Mouse (Mus musculus): ENCODE measurements around the gene Olfr1170. TPM values are rescaled to one million over a fixed set of nuclear protein-coding genes. Genes with fewer than 3 reads are reported as not detected.

Olfr1170 gene
- total RNA-seq (2021): not detected
- long read RNA-seq, experiment 1: 0 reads
- long read RNA-seq, experiment 2: 0 reads

DNA sequence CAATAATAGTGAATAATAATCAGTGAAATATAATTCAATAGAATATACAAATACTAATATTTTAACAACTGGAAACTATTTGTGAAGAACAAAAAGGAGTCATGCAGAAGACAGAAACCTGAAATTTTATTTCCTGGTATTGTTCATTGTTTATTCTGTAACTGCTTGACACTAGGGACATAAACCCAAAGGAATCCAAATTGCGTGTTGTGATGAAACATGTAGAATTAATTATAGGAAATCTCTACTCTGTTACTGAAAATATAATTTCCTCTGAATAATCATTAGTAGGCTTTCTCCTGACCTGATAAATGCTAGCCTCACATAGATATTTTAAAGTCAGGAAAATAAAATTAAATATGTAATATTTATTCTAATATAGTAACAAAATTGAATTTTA is at the start of gene Olfr1170:
Olfr1170 (minus strand) TSS at position 101 of the 400 bp plus-strand sequence.
- DNase-seq (ENCODE audit: low spot score in 2 of 2): no peak

DNA sequence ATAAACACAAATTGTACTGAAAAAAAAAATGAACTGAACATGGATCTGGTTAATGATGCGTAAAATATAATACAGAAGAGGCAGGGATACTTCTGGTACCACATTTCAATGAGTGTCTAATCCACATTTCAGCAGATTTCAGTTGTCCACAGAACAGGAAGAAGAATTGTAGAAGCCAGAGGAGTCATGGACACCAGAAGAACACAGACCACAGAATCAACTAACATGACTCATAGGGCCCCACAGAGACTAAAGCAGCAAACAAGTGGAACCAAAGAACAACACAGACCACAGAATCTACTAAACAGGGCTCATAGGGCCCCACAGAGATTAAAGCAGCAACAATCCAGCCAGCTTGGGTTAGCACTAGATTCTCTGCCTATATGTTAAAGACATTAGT is 7.3 kb downstream of the Olfr1170 start:
- DNase-seq (ENCODE audit: low spot score in 2 of 2): no peak

DNA sequence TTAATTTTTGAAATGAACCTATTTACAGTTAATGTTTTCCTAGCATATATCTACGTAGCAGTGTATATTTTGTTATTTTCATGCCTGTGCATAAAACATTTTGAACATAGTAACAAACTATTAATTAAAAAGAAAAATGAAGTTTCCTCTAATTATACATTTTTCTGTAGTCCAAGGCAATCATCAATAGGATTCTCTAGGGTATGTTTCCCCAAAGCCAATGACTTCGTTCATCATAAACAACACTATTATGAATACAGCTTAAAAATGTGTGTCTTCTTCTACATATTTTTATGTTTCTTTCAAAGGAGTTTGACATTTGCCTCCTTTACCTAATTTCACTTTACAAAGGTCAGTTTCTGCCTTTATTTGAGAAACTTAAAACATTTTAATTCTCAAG is 46.6 kb downstream of the Olfr1170 start, which contains the start of gene Olfr1168:
Olfr1168 (plus strand) TSS at position 301 of the 400 bp plus-strand sequence.
- no peak for DNase-seq (ENCODE audit: low spot score in 2 of 2)

Other genes starting within 250 kb of the Olfr1170 start
- gene Olfr1158, start 238.2 kb downstream of the Olfr1170 start, total RNA-seq (2021): not detected
- not detected for gene Olfr1160, start 220.1 kb downstream of the Olfr1170 start, total RNA-seq (2021)
- gene Olfr1161, start 205.6 kb downstream of the Olfr1170 start, total RNA-seq (2021): not detected
- gene Olfr73, start 190.6 kb downstream of the Olfr1170 start, total RNA-seq (2021): not detected
- gene Olfr1162, start 177.2 kb downstream of the Olfr1170 start, total RNA-seq (2021): not detected
- not detected for gene Olfr1163, start 156.5 kb downstream of the Olfr1170 start, total RNA-seq (2021)
- not detected for gene Olfr1164, start 134.4 kb downstream of the Olfr1170 start, total RNA-seq (2021)
- gene Olfr1166, start 100.1 kb downstream of the Olfr1170 start, total RNA-seq (2021): not detected
- not detected for gene Olfr1167, start 73.1 kb downstream of the Olfr1170 start, total RNA-seq (2021)
- gene Olfr1168, start 46.5 kb downstream of the Olfr1170 start, total RNA-seq (2021): not detected
- gene Olfr1173, start 51.5 kb upstream of the Olfr1170 start, total RNA-seq (2021): not detected
- gene Olfr1174-ps, start 86.8 kb upstream of the Olfr1170 start, total RNA-seq (2021): not detected
- not detected for gene Olfr1175-ps, start 98.9 kb upstream of the Olfr1170 start, total RNA-seq (2021)
- gene Olfr1176, start 108.4 kb upstream of the Olfr1170 start, total RNA-seq (2021): not detected
- not detected for gene Olfr1177-ps, start 118.2 kb upstream of the Olfr1170 start, total RNA-seq (2021)
- gene Olfr1178, start 158.7 kb upstream of the Olfr1170 start, total RNA-seq (2021): not detected
- gene Olfr1179, start 178.1 kb upstream of the Olfr1170 start, total RNA-seq (2021): not detected
- not detected for gene Olfr1180, start 190.8 kb upstream of the Olfr1170 start, total RNA-seq (2021)
- not detected for gene Olfr1181, start 197.8 kb upstream of the Olfr1170 start, total RNA-seq (2021)
- gene Gm13757, start 220.8 kb upstream of the Olfr1170 start, total RNA-seq (2021): not detected
- not detected for gene Olfr1183, start 226.5 kb upstream of the Olfr1170 start, total RNA-seq (2021)

Data from adrenal gland, adult 18-20 months (tissue).